Mouse (Mus musculus) kidney, postnatal 0 days (tissue): Measurements from ENCODE around the gene Prcd. TPM values are rescaled to one million over a fixed set of nuclear protein-coding genes. Genes with fewer than 3 reads are reported as not detected.
A peak's percentile ranks its signal among the peaks of the same experiment; 100 is the strongest.

ENCODE experiments used
- ATAC-seq: fragments of 200-750 bp; cut with Nextera tagmentation; replicated peaks from 2 replicates; pipeline ENCODE4 v1.8.0; 2017; ENCODE audit warnings: low read depth, moderate number of reproducible peaks, moderate TSS enrichment, moderate library complexity; ENCODE audit not compliant: low FRiP score
- DNase-seq: peaks from one replicate; pipeline ENCODE4 v3.0.0-alpha.2; 2016; ENCODE audit warnings: low spot score
- H3K27ac ChIP-seq: fragments of 300-500 bp; sonication (generic); 2 replicates; pipeline ENCODE4 v1.5.1; 2014; ENCODE audit warnings: mild to moderate bottlenecking
- H3K27me3 ChIP-seq: fragments of 300-500 bp; sonication (generic); 2 replicates; pipeline ENCODE4 v1.6.1; 2014; ENCODE audit warnings: low read length, mixed read lengths; ENCODE audit not compliant: insufficient read depth
- H3K36me3 ChIP-seq: fragments of 300-500 bp; sonication (generic); 2 replicates; pipeline ENCODE4 v1.6.1; 2014; ENCODE audit warnings: low read length, mixed read lengths; ENCODE audit not compliant: insufficient read depth
- H3K4me1 ChIP-seq: fragments of 300-500 bp; sonication (generic); replicated peaks from 2 replicates; pipeline ENCODE4 v1.6.1; 2014; ENCODE audit warnings: antibody characterized with exemption, low read length, mixed read lengths; ENCODE audit not compliant: insufficient read depth
- H3K4me2 ChIP-seq: fragments of 300-500 bp; sonication (generic); 2 replicates; pipeline ENCODE4 v1.6.1; 2014; ENCODE audit warnings: mild to moderate bottlenecking, low read length, moderate library complexity, mixed read lengths
- H3K4me3 ChIP-seq: fragments of 300-500 bp; sonication (generic); replicated peaks from 2 replicates; pipeline ENCODE4 v1.5.1; 2014; ENCODE audit warnings: low read depth, low read length
- H3K9ac ChIP-seq: fragments of 300-500 bp; sonication (generic); 2 replicates; pipeline ENCODE4 v1.6.1; 2014; ENCODE audit warnings: low read depth, low read length
- H3K9me3 ChIP-seq: fragments of 300-500 bp; sonication (generic); replicated peaks from 2 replicates; pipeline ENCODE4 v1.6.1; 2016; ENCODE audit warnings: low read length, inconsistent platforms, mixed read lengths
- CTCF ChIP-seq: IDR thresholded peaks from 2 replicates; pipeline ENCODE4 v1.5.1; 2016; ENCODE audit warnings: antibody characterized with exemption, low read depth, mild to moderate bottlenecking, moderate library complexity
- WGBS: fragments of 180-500 bp; shearing (Covaris S2); extraction: QIAGEN DNeasy Blood & Tissue Kit; methylation state at CpG from one replicate; pipeline ENCODE4 v1.1.7; 2014; 5-methylcytosine and 5-hydroxymethylcytosine counted together
- polyA plus RNA-seq: library from polyadenylated mRNA; unstranded; fragments of >200 nt; fragmentation: Nextera tagmentation; extraction: Ambion mirVana; gene quantifications from 2 replicates; pipeline ENCODE4 v1.2.1, GENCODE M21; 2015

Prcd gene
- polyA plus RNA-seq, 1 experiment from 2014 or later, result 1.3 TPM

- no peak overlapping the region for H3K9ac ChIP-seq
- no peaks in the 10 kb centered on the region for H3K36me3 ChIP-seq
- no peak overlapping the region for H3K4me2 ChIP-seq
- H3K4me3 ChIP-seq, result no peak overlapping the region
- H3K4me1 ChIP-seq, result no peaks in the 10 kb centered on the region
- 93% methylated on average over 10 of the region's 10 CpGs for WGBS
- ATAC-seq (no peak), DNase-seq (no peak)
- H3K27ac ChIP-seq, result no peak overlapping the region
- H3K9me3 ChIP-seq, result no peaks in the 10 kb centered on the region
- no peaks in the 10 kb centered on the region for H3K27me3 ChIP-seq
- no peak for TF ChIP-seq CTCF
These were observed 57.5 kb downstream of the Prcd start for GRCm38 (mm10) chr11:116710793-116711192.

DNA sequence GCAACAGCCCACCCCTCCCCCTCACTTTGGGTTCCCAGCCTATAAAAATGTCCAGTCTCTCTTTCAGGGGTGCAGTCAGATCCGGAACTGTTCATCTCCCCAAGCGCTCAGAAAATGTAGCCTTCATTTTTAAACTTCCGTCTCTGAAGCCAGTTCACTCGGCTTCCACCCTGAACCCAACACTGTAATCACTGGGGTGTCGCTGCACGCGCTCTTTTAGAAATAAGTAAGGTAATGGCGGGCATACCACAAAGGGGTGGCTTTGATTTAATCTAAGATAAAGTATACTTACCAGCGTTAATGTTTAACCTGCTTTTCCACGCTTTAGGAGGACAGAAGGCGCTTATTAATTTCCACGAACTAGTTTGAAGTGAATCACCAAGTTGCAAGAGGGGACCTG lies 60.7 kb downstream of the Prcd start:
- no peak for TF ChIP-seq CTCF
- no peaks in the 10 kb centered on the region for H3K9me3 ChIP-seq
- peak overlapping the region; percentile 27; the same call in 1 of the 2 replicates for H3K4me2 ChIP-seq
- H3K36me3 ChIP-seq, result no peaks in the 10 kb centered on the region
- DNase-seq (no peak), ATAC-seq (no peak)
- 68% methylated on average over 12 of the region's 12 CpGs for WGBS
- no peak overlapping the region for H3K9ac ChIP-seq
- no peaks in the 10 kb centered on the region for H3K4me1 ChIP-seq
- H3K27me3 ChIP-seq, result no peaks in the 10 kb centered on the region
- no peak overlapping the region for H3K4me3 ChIP-seq
- H3K27ac ChIP-seq, result peak overlapping the region; percentile 71

Other genes with a start within 250 kb of the Prcd start
- 7.4 and 8.1 TPM in 2 replicates for gene Rnf157, start 240.5 kb upstream of the Prcd start, polyA plus RNA-seq
- 53.5 and 53.6 TPM in 2 replicates for gene Ubald2, start 219.4 kb upstream of the Prcd start, polyA plus RNA-seq
- gene Qrich2, start 187.3 kb upstream of the Prcd start, polyA plus RNA-seq, result 0.24 and 0.32 TPM in 2 replicates
- gene Prpsap1, start 159.3 kb upstream of the Prcd start, polyA plus RNA-seq, result 150 and 167 TPM in 2 replicates
- 8.0 and 9.0 TPM in 2 replicates for gene Sphk1, start 122.6 kb upstream of the Prcd start, polyA plus RNA-seq
- 8.6 and 8.9 TPM in 2 replicates for gene Ube2o, start 72.1 kb upstream of the Prcd start, polyA plus RNA-seq
- not detected in 2 replicates for gene Aanat, start 67.1 kb upstream of the Prcd start, polyA plus RNA-seq
- 8.8 and 9.0 TPM in 2 replicates for gene Rhbdf2, start 26.5 kb upstream of the Prcd start, polyA plus RNA-seq
- gene Cygb, start 779 bp downstream of the Prcd start, polyA plus RNA-seq, result 35.2 and 37.5 TPM in 2 replicates
- gene St6galnac1, start 122.0 kb downstream of the Prcd start, polyA plus RNA-seq, result not detected in 2 replicates
- 17.6 and 18.3 TPM in 2 replicates for gene Mxra7, start 174.5 kb downstream of the Prcd start, polyA plus RNA-seq
- gene Mettl23, start 189.7 kb downstream of the Prcd start, polyA plus RNA-seq, result 60.2 and 71.5 TPM in 2 replicates
- gene Jmjd6, start 189.9 kb downstream of the Prcd start, polyA plus RNA-seq, result 52.8 and 54.1 TPM in 2 replicates
- gene Mfsd11, start 198.9 kb downstream of the Prcd start, polyA plus RNA-seq, result 48.4 and 53.6 TPM in 2 replicates
- 664 and 665 TPM in 2 replicates for gene Srsf2, start 199.6 kb downstream of the Prcd start, polyA plus RNA-seq